Mouse (Mus musculus): ENCODE data around the gene Dcst1. TPM values are rescaled to one million over a fixed set of nuclear protein-coding genes. Genes with fewer than 3 reads are reported as not detected.
A peak's percentile ranks its signal among the peaks of the same experiment; 100 is the strongest.

Dcst1 gene
- polyA plus RNA-seq, 1 experiment from 2014 or later, result 0.37 TPM

DNA sequence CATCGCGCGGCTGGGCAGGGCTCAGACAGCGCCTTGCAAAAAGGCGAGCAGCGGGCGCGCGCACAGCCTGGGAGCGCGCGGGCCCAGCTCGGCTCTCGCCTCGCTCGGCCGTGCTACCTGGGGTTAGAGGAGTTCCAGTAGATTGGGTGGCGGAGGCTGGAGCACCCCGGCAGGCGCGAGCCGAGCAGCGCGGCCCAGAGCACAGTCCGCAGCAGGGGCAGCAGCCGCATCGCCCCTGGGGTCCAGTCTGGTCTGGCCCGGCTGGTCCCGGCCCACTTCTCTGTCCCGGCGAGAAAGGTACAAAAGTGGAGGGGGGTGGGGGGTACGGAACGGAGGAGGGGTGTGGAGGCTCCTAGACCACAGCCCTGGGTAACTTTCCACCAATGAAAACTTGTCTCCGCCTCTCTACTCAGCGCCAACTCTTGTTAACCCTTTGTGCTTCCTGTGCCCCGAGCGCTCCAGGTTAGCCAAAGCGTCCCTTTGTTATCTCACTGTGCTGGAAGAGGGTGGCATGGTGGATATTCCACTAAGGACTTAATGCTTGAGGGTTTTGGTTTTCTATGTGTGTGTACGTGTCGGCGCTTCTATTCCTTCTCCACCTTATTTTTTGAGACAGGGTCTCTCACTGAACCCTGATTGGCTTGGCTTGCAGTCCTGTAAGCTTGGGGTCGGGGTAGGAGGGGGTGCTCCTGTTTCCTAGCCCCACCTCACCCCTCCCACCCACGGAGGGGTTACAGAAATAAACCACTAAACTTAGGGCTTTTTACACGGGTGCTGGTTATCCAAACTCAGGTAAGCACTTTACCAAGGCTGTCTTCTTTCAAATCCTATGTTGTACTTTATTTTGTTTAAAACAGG, 27.1 kb downstream of the Dcst1 start, which contains the start of gene Efna4:
TSS of gene Efna4 (minus strand) at position 308 of the 858 bp plus-strand sequence.
- ATAC-seq (ENCODE audit: insufficient number of reproducible peaks, low FRiP score, low TSS enrichment, low read depth) (peak; percentile 90), DNase-seq (ENCODE audit: low spot score) (peak; percentile 87)
- H3K27ac ChIP-seq (replicated peaks; ENCODE audit: low read depth, low read length), result peak within 1 kb of the TSS; percentile 90
- peak within 1 kb of the TSS; percentile 81 for H3K9ac ChIP-seq (ENCODE audit: low read length)
- peaks cover 6% of the 10 kb centered on the region for H3K36me3 ChIP-seq (ENCODE audit: control insufficient read depth, insufficient read depth, low read length)
- H3K9me3 ChIP-seq (ENCODE audit: control insufficient read depth, low read length), result no peaks in the 10 kb centered on the region
- peaks cover 32% of the 10 kb centered on the region for H3K4me1 ChIP-seq (ENCODE audit: control insufficient read depth, insufficient read depth, low read length)
- peak within 1 kb of the TSS; percentile 87 for H3K4me2 ChIP-seq (ENCODE audit: low read depth, severe bottlenecking)
- WGBS, result under 1% methylated on average over 44 of the region's 44 CpGs
- no peaks in the 10 kb centered on the region for H3K27me3 ChIP-seq (ENCODE audit: control insufficient read depth, insufficient read depth, low read length)
- H3K4me3 ChIP-seq (ENCODE audit: low read depth, low read length), result peak within 1 kb of the TSS; percentile 67

DNA sequence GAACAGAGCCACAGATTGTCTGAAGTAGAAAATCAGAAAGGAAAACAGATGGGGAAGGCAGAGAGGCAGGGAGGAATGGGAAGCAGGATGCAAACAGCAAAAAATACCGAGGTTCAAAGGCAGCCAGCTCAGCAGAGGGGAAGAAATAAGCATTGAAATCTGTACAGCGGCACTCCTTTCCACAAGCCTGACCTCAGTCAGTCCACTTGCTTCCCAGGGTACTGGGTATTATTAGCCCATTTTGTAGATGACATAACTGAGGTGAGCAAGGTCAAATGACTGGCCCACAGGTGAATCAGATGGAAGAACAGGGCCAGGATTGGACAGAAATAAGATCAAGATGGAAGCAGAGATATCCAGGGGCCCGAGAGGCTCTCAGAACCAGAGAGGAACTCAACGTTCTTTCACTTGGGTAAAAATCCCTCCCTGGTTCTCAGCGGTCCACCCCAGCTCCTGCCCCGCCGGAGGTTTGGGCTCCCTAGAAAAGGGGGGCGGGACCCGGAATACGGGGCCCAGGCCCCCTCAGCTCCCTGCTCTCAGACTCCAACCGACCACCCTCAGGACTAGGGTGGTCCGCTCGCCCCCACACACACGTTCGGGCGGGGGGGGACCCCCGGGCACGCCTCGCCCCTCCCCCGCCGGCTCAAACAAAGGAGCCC, 27.9 kb downstream of the Dcst1 start:
- ATAC-seq (ENCODE audit: insufficient number of reproducible peaks, low FRiP score, low TSS enrichment, low read depth), result no peak; the same call in 1 of the 2 replicates
- H3K4me1 ChIP-seq (ENCODE audit: control insufficient read depth, insufficient read depth, low read length), result peaks cover 36% of the 10 kb centered on the region
- peak overlapping the region; percentile 90 for H3K27ac ChIP-seq (replicated peaks; ENCODE audit: low read depth, low read length)
- peak overlapping the region; percentile 81 for H3K9ac ChIP-seq (ENCODE audit: low read length)
- H3K36me3 ChIP-seq (ENCODE audit: control insufficient read depth, insufficient read depth, low read length), result peaks cover 7% of the 10 kb centered on the region
- H3K4me3 ChIP-seq (ENCODE audit: low read depth, low read length), result peak overlapping the region; percentile 67
- no peaks in the 10 kb centered on the region for H3K27me3 ChIP-seq (ENCODE audit: control insufficient read depth, insufficient read depth, low read length)
- H3K9me3 ChIP-seq (ENCODE audit: control insufficient read depth, low read length), result no peaks in the 10 kb centered on the region
- WGBS, result under 1% methylated on average over 21 of the region's 21 CpGs
- no peak for DNase-seq (ENCODE audit: low spot score)
- peak overlapping the region; percentile 87 for H3K4me2 ChIP-seq (ENCODE audit: low read depth, severe bottlenecking)

GRCm38 (mm10) chr3:89336529-89336928, 28.5 kb downstream of the Dcst1 start:
- H3K4me2 ChIP-seq (ENCODE audit: low read depth, severe bottlenecking), result peak overlapping the region; percentile 87
- H3K36me3 ChIP-seq (ENCODE audit: control insufficient read depth, insufficient read depth, low read length), result peaks cover 7% of the 10 kb centered on the region
- H3K9ac ChIP-seq (ENCODE audit: low read length), result peak overlapping the region; percentile 81
- H3K9me3 ChIP-seq (ENCODE audit: control insufficient read depth, low read length), result no peaks in the 10 kb centered on the region
- peak overlapping the region; percentile 67 for H3K4me3 ChIP-seq (ENCODE audit: low read depth, low read length)
- H3K27me3 ChIP-seq (ENCODE audit: control insufficient read depth, insufficient read depth, low read length), result no peaks in the 10 kb centered on the region
- H3K4me1 ChIP-seq (ENCODE audit: control insufficient read depth, insufficient read depth, low read length), result peaks cover 40% of the 10 kb centered on the region
- 22% methylated on average over 6 of the region's 6 CpGs for WGBS
- no peak overlapping the region for H3K27ac ChIP-seq (replicated peaks; ENCODE audit: low read depth, low read length)
- DNase-seq (ENCODE audit: low spot score) (no peak), ATAC-seq (ENCODE audit: insufficient number of reproducible peaks, low FRiP score, low TSS enrichment, low read depth) (no peak)

- no peak for DNase-seq (ENCODE audit: low spot score)
- Histone ChIP-seq H3K9me3 (ENCODE audit: control insufficient read depth, low read length) (no peaks in the 10 kb centered on the region), H3K27ac (replicated peaks; ENCODE audit: low read depth, low read length) (no peak overlapping the region), H3K4me1 (ENCODE audit: control insufficient read depth, insufficient read depth, low read length) (peaks cover 29% of the 10 kb centered on the region), H3K27me3 (ENCODE audit: control insufficient read depth, insufficient read depth, low read length) (no peaks in the 10 kb centered on the region), H3K4me2 (ENCODE audit: low read depth, severe bottlenecking) (no peak overlapping the region), H3K4me3 (ENCODE audit: low read depth, low read length) (no peak overlapping the region), H3K36me3 (ENCODE audit: control insufficient read depth, insufficient read depth, low read length) (peaks cover 7% of the 10 kb centered on the region), H3K9ac (ENCODE audit: low read length) (0 out of 2 replicates have a peak overlapping the region, but pooled peaks have one; percentile 18)
- WGBS, result 55% methylated on average over 11 of the region's 11 CpGs
- ATAC-seq (ENCODE audit: insufficient number of reproducible peaks, low FRiP score, low TSS enrichment, low read depth), result no peak
Measured at GRCm38 (mm10) chr3:89333053-89333452, 32.0 kb downstream of the Dcst1 start.

DNA sequence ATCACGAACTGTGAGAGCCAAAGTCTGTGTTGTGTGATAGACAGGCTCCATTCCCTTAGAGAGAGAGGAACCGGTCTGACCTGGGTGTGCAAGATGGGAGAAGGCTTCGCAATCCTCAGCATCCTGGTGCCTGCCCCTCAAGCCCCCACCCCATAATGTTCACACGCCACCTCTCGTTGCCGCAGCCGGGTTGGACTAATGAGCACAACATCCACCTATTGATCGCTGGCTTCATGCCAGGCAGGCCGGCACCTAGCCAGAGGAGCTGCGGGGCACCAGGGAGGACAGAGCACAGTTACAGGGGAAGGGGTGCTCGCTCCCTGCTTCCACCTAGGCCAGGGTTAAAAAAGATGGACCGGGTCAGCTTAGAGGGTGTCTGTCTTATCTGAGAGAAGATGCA, 32.6 kb downstream of the Dcst1 start:
- 34% methylated on average over 12 of the region's 12 CpGs for WGBS
- H3K27me3 ChIP-seq (ENCODE audit: control insufficient read depth, insufficient read depth, low read length), result no peaks in the 10 kb centered on the region

DNA sequence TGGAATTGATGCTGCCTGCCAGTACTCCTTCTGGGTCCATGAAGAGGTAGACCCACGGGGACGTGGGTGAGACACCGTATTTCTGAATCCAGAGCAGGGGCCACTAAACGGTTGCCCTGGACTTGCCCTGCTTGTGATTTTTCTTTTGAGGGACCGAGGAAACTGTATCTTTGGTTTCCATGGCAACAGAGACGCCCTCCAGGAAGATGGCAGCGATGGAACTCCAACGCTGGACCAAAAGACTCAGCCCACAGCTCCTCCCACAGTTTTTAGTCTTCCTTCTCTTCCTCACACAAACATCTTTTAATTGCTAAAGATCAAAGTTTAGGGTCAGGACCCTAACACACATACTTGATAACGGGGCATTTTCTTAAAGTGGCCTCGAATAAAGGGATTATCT, 33.0 kb downstream of the Dcst1 start:
- DNase-seq (ENCODE audit: low spot score), result no peak

More for the DNA sequence above, 32.6 kb downstream of the Dcst1 start:
- peaks cover 7% of the 10 kb centered on the region for H3K36me3 ChIP-seq (ENCODE audit: control insufficient read depth, insufficient read depth, low read length)
- no peak overlapping the region for H3K27ac ChIP-seq (replicated peaks; ENCODE audit: low read depth, low read length)
- H3K4me2 ChIP-seq (ENCODE audit: low read depth, severe bottlenecking), result no peak overlapping the region
- ATAC-seq (ENCODE audit: insufficient number of reproducible peaks, low FRiP score, low TSS enrichment, low read depth), result no peak
- H3K9me3 ChIP-seq (ENCODE audit: control insufficient read depth, low read length), result no peaks in the 10 kb centered on the region
- peaks cover 32% of the 10 kb centered on the region for H3K4me1 ChIP-seq (ENCODE audit: control insufficient read depth, insufficient read depth, low read length)
- no peak overlapping the region for H3K4me3 ChIP-seq (ENCODE audit: low read depth, low read length)
- H3K9ac ChIP-seq (ENCODE audit: low read length), result no peak overlapping the region
- no peak for DNase-seq (ENCODE audit: low spot score)

DNA sequence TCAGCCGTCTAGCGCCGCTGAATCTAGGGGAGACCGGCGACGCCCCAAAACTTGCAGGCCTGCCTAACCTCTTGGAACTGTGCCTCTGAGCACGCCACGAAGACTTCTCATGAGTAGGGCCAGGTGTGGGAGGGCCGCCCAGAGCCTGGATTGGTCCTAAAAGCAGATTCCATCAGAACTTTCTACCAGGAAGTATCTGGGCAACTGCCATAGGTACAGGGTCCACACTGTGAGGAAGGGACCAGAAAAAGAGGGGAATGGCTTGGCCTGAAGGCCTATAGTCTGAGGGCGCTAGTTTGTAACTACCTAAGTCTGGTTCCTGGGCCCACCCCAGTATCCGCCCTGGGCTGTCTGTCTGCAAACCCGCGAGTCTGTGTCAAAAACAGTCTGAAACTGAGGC, 33.5 kb downstream of the Dcst1 start:
- no peak overlapping the region for H3K4me2 ChIP-seq (ENCODE audit: low read depth, severe bottlenecking)
- H3K9ac ChIP-seq (ENCODE audit: low read length), result no peak overlapping the region
- peaks cover 7% of the 10 kb centered on the region for H3K36me3 ChIP-seq (ENCODE audit: control insufficient read depth, insufficient read depth, low read length)
- 68% methylated on average over 13 of the region's 13 CpGs for WGBS
- no peak overlapping the region for H3K4me3 ChIP-seq (ENCODE audit: low read depth, low read length)
- no peaks in the 10 kb centered on the region for H3K27me3 ChIP-seq (ENCODE audit: control insufficient read depth, insufficient read depth, low read length)
- peaks cover 31% of the 10 kb centered on the region for H3K4me1 ChIP-seq (ENCODE audit: control insufficient read depth, insufficient read depth, low read length)
- no peaks in the 10 kb centered on the region for H3K9me3 ChIP-seq (ENCODE audit: control insufficient read depth, low read length)
- no peak for DNase-seq (ENCODE audit: low spot score)
- no peak for ATAC-seq (ENCODE audit: insufficient number of reproducible peaks, low FRiP score, low TSS enrichment, low read depth)
- H3K27ac ChIP-seq (replicated peaks; ENCODE audit: low read depth, low read length), result no peak overlapping the region

More for the DNA sequence above, 33.0 kb downstream of the Dcst1 start:
- Histone ChIP-seq H3K9ac (ENCODE audit: low read length) (no peak overlapping the region), H3K27me3 (ENCODE audit: control insufficient read depth, insufficient read depth, low read length) (no peaks in the 10 kb centered on the region), H3K4me2 (ENCODE audit: low read depth, severe bottlenecking) (no peak overlapping the region), H3K9me3 (ENCODE audit: control insufficient read depth, low read length) (no peaks in the 10 kb centered on the region), H3K27ac (replicated peaks; ENCODE audit: low read depth, low read length) (no peak overlapping the region), H3K4me3 (ENCODE audit: low read depth, low read length) (no peak overlapping the region), H3K36me3 (ENCODE audit: control insufficient read depth, insufficient read depth, low read length) (peaks cover 7% of the 10 kb centered on the region), H3K4me1 (ENCODE audit: control insufficient read depth, insufficient read depth, low read length) (peaks cover 35% of the 10 kb centered on the region)
- no peak for ATAC-seq (ENCODE audit: insufficient number of reproducible peaks, low FRiP score, low TSS enrichment, low read depth)
- WGBS, result 50% methylated on average over 10 of the region's 10 CpGs

DNA sequence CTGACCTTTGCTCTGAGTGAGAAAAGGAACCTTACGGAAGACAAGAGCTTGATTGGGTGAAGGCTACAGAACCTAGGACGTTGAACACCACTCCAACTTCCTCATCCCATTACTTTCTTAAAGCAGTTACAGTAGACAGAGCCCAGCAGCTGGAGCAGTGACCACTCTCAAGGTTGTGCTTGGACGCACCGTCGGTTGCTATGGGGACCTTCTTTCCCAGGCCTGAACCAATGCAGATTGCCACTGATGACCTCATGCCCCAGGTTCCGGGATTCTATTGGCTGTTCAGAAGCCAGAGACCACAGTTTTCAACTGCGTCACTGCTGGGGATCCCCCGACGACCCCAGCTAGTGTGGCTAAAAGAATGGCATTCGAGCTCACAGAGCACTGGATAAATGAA, 34.1 kb downstream of the Dcst1 start:
- Histone ChIP-seq H3K36me3 (ENCODE audit: control insufficient read depth, insufficient read depth, low read length) (peaks cover 7% of the 10 kb centered on the region), H3K4me1 (ENCODE audit: control insufficient read depth, insufficient read depth, low read length) (peaks cover 25% of the 10 kb centered on the region), H3K4me3 (ENCODE audit: low read depth, low read length) (no peak overlapping the region), H3K9ac (ENCODE audit: low read length) (no peak overlapping the region), H3K27me3 (ENCODE audit: control insufficient read depth, insufficient read depth, low read length) (no peaks in the 10 kb centered on the region), H3K27ac (replicated peaks; ENCODE audit: low read depth, low read length) (no peak overlapping the region), H3K4me2 (ENCODE audit: low read depth, severe bottlenecking) (no peak overlapping the region), H3K9me3 (ENCODE audit: control insufficient read depth, low read length) (no peaks in the 10 kb centered on the region)
- no peak for ATAC-seq (ENCODE audit: insufficient number of reproducible peaks, low FRiP score, low TSS enrichment, low read depth)
- WGBS, result 22% methylated on average over 10 of the region's 10 CpGs
- peak; percentile 60 for DNase-seq (ENCODE audit: low spot score)

Data from limb, embryonic 11.5 days (tissue).